Mouse (Mus musculus): ENCODE measurements around the gene Tns1.

The Tns1 gene

GRCm38 (mm10) chr1:74091611-74092224 lies 32.5 kb downstream of the Tns1 start:
- DNase-seq (ENCODE audit: inconsistent ontology term) = no peak

GRCm38 (mm10) chr1:74091138-74091537 lies 33.1 kb downstream of the Tns1 start:
- no peak for DNase-seq (ENCODE audit: inconsistent ontology term)

DNA sequence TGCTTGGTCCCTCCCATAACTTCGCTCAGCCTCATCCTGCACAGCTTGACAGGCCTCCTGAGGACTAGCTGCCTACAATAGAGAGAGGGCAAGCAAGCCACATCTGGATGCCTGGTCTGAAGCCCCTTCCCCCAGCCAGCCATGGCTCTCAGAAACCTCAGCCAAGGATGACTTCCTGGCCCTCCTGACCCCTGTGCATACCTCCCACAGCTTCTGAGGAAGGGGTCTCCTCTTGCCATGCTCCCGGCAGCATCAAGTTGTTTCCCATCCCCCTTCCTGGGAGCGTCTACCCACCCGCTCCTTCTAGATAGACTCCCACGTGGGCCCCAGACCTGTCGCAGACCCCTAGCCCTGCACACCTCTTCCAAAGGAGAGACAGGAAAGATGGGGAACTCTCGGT lies 33.9 kb downstream of the Tns1 start:
- no peak for DNase-seq (ENCODE audit: inconsistent ontology term)

DNA sequence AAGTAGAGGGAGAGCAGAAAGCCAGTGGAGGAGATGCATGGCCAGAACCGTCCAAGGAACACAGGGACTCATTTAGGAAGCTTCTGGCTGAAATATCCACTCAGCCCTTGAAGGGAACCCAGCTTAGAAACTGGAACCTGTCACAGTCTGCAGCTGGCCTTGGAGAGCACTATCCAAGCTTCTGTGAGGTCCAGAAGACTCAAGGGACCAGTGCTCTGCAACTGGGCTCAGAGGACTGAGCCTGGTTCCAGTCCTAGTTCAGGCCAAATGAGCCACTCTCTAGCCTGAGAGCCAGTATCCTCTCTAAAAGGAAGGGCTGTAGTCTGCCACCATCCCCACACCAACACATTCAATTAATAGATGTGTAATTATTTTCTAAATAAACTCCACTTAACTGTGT lies 35.7 kb downstream of the Tns1 start:
- no peak for DNase-seq (ENCODE audit: inconsistent ontology term)

- DNase-seq (ENCODE audit: inconsistent ontology term) = no peak
These were observed 38.7 kb downstream of the Tns1 start for GRCm38 (mm10) chr1:74085566-74085965.

GRCm38 (mm10) chr1:74084752-74085151 lies 39.5 kb downstream of the Tns1 start:
- peak; percentile 60 for DNase-seq (ENCODE audit: inconsistent ontology term)

GRCm38 (mm10) chr1:74084065-74084705 lies 40.1 kb downstream of the Tns1 start:
- DNase-seq (ENCODE audit: inconsistent ontology term) = no peak

- no peak for DNase-seq (ENCODE audit: inconsistent ontology term)
These were observed 41.3 kb downstream of the Tns1 start for GRCm38 (mm10) chr1:74082841-74083463.

- no peak for DNase-seq (ENCODE audit: inconsistent ontology term)
These were observed 42.7 kb downstream of the Tns1 start for GRCm38 (mm10) chr1:74081573-74081989.

GRCm38 (mm10) chr1:74077353-74077752 lies 46.9 kb downstream of the Tns1 start:
- DNase-seq (ENCODE audit: inconsistent ontology term) = no peak

DNA sequence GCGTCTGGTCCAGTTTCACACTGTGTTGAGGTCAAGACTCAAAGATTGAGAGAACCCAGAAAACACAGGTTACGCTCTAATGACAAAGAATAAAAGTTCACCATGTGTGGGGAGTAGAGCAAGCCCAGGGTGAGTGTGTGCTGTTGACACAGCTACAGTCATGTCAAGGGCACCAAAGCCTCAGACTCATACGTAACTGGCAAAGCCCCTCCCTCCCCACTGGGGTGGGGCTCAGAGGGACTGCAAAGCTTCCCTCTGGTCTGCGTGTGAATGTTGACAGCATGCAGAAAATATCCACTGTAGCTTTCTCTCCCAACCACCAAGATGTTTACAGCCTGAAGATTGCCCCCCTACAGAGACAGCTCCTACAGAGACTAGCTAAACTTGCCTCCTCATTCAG lies 48.0 kb downstream of the Tns1 start:
- DNase-seq (ENCODE audit: inconsistent ontology term) = no peak

DNA sequence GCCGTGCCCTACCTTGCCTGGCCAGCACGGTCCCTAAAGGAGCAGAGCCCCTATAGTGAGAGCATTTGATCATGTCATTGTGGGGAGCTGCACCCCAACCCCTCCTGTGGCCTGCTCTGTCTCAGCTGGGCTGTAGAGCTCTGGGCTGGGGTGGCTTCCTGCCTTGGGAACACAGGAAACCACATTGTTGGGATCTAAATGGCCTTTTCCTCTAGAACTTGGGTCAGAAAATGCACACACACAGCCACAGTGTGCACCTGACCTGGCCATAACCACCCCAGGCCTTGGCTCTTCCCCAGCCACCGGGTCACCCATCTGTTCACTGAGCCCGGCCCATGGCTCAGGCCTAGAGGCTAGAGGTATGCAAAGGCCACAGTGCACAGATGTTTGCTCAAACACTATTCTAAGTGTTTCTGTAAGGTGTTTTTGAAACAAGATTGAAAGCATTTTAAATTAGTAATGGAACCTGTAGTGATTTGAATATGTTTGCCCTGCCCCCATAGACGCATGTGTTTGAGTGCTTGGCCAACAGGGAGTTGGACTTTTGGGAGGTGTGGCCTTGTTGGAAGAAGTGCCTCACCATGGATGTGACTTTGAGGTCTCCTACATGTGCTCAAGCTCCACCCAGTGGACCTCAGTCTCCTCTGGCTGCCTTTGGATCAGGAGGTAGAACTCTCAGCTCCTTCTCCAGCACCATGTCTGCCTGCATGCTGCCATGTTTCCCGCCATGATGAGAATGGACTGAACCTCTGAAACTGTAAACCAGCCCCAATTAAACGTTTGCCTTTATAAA lies 49.4 kb downstream of the Tns1 start:
- no peak for DNase-seq (ENCODE audit: inconsistent ontology term)

GRCm38 (mm10) chr1:74073791-74074190 lies 50.5 kb downstream of the Tns1 start:
- no peak for DNase-seq (ENCODE audit: inconsistent ontology term)

DNA sequence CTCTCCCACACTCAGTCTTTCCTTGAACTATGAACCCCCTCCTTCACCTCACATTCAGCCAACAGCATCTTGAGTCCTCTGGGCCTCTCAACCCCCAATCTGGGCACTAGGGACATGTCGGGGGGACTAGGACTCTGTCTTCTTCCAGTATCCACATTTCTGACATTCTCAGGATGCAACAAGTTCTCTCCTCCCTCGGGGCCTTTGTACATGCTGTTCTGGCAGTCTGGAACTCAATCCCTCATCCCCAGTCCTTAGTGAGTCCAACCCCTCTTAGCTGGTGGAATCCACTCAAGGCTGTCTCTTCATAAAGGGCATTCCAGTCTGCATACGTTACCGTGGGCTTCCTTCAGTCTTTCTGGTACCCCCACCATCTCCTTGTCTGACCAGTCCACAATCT lies 53.5 kb downstream of the Tns1 start:
- no peak for DNase-seq (ENCODE audit: inconsistent ontology term)

GRCm38 (mm10) chr1:74070001-74070551 lies 54.2 kb downstream of the Tns1 start:
- DNase-seq (ENCODE audit: inconsistent ontology term) = peak; percentile 47

- DNase-seq (ENCODE audit: inconsistent ontology term) = peak; percentile 64
These were observed 55.0 kb downstream of the Tns1 start for GRCm38 (mm10) chr1:74069085-74069835.

DNA sequence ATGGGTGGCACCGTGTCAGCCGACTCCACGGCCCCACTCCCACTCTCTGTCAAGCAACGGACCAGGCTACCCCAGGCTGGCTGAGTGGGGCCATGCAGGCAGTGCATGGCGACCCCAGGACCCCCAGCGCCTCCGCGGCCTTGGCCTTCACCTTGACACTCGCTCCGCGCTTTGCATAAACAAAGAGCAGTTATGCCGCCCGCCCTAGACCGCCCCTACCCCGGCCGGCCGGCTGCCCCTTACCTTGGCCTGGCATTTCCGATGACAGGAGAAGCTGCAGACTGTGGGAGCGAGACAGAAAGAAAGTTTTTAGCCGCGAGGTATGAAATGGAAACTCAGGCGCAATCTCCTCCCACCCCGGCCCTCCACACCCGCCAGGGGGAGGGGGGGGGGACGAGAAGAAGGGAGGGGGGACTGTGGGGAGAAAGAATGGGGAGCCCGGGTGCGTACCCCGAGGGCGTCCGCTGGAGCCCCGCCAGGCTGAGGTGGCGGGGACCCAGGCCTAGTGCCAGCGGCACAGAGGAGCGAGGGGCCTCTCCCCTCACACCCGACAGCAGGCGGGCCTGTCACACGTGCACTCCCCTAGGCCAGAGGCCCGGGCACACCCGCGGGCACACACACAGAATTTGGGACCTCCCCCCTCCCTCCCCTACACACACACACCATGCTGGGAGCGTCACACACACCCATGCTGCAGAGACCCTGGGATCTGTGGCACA lies 55.7 kb downstream of the Tns1 start:
- peak; percentile 35 for DNase-seq (ENCODE audit: inconsistent ontology term)

GRCm38 (mm10) chr1:74067866-74068265 lies 56.4 kb downstream of the Tns1 start:
- DNase-seq (ENCODE audit: inconsistent ontology term) = no peak

DNA sequence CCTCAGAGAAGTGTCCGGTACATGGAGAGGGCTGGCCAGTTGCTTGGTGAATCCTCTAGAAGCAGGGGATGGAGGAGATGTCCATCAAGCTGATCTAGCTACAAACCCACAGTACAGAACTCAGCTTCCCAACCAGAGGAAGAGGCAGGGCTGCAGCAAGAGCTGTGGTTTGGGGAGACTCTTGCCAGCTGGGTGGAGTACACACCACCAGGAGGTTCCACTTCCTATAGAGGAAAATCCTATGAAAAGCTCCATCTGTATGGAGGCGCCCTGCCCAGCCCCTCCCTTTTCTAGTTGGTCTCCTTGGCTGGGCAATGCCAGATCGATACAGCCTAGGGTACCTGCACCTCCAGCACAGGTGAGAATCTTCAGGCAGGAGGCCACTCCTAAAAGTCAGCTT lies 57.7 kb downstream of the Tns1 start:
- DNase-seq (ENCODE audit: inconsistent ontology term) = no peak

DNA sequence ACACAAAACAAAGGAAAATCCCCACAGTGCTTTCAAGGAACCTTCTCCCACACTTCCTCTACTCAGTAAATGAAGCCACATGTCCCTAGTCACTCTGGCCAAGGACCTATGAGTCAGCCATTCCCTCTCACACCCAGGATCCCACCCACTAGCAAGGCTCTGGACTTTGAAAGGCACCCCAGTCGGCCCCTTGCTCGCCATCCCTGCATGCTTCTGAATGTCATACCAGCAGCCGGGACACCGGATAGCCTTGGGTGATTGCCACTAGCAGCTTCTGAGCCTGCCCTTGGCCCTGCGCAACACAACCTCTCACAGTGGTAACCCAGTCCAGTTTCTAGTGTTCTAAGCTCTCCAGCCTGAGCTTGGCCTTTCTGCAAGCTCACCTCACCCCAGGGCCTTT lies 58.2 kb downstream of the Tns1 start:
- peak; percentile 57 for DNase-seq (ENCODE audit: inconsistent ontology term)

DNA sequence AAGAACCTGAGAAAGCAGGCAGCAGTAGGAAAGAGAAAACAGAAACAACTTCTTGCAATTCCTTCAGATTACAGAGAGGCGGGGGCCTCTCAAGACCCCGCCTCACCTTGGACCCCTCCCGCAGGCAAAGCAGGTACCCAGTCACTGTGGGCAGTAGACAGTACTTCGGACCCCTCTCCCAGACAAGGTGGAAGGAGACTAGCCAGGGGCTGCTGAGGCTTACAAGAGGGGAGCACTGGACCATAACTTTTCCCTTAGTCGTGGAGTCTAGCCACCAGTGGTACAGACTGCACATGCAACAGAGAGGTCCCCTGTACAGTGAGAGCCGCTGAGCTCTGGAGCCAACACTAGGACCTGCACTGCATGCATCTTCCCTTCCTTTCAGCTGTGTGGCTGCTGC lies 64.2 kb downstream of the Tns1 start:
- DNase-seq (ENCODE audit: inconsistent ontology term) = no peak
